Mouse (Mus musculus): ENCODE results near the gene Gm5901.

- TF ChIP-seq CEBPB (IDR thresholded peaks at IDR 0.05; ENCODE audit: insufficient read depth, poor library complexity, severe bottlenecking) (no peak), POLR2A (IDR thresholded peaks at IDR 0.05; ENCODE audit: insufficient read length, low read depth) (peak; percentile 78), REST (IDR thresholded peaks at IDR 0.05; ENCODE audit: insufficient read depth, insufficient read length) (no peak), MYOD1 (IDR thresholded peaks at IDR 0.05; ENCODE audit: control insufficient read depth in 1 of 3, insufficient read length in 2 of 3, low read depth in 2 of 3) (peak in 1 of 3 experiments; percentile 39), USF1 (IDR thresholded peaks at IDR 0.05; ENCODE audit: low read depth) (no peak), E2F4 (IDR thresholded peaks at IDR 0.05; ENCODE audit: insufficient read depth) (no peak), TCF12 (IDR thresholded peaks at IDR 0.05; ENCODE audit: insufficient read depth, poor library complexity, severe bottlenecking) (no peak), TCF3 (IDR thresholded peaks at IDR 0.05; ENCODE audit: insufficient read length, low read depth) (no peak), MAX (IDR thresholded peaks at IDR 0.05; ENCODE audit: low read depth) (no peak), MYOG (IDR thresholded peaks at IDR 0.05; ENCODE audit: control insufficient read depth in 1 of 3, insufficient read depth in 1 of 3, insufficient read length in 2 of 3, low read depth in 2 of 3) (no peak)
Observed at GRCm38 (mm10) chr7:105399935-105400624, 25.2 kb downstream of the Gm5901 start, which contains the start of gene Fam160a2.
